Mouse (Mus musculus): ENCODE results near the gene Rps25. TPM values are rescaled to one million over a fixed set of nuclear protein-coding genes. Genes with fewer than 3 reads are reported as not detected.
"Not testable (repeated sequence)": the region's sequence is repeated elsewhere in the genome, so short reads cannot be mapped to it uniquely, and the experiment has no call there.

The Rps25 gene
- polyA plus RNA-seq, 1 experiment = 1,790 TPM

DNA sequence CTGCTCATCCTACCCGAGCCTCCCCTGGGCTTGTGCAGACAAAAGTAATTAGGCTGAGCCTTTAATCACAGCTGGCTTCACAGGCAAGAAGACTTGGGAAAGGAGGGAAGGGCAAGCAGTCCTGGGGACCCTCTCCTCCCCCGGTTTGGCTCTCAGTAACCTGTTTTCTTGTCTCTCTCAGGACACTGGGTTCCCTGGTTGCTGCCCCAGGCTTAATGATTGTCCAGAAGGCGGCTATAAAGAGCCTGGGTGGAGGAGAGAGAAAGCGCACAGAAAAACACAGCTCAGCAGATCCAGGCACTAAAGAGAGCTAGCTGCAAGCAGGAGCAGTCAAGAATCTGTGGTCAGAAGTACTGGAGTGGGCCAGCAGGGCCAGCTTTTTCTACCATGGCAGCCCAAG lies 8.9 kb upstream of the Rps25 start:
- no peak overlapping the region for H3K27ac ChIP-seq (ENCODE audit: control insufficient read depth, insufficient read depth, low read depth, low read length, poor library complexity)
- WGBS = 53% methylated on average over 4 of the region's 4 CpGs
- TF ChIP-seq POLR2A (IDR thresholded peaks at IDR 0.05; ENCODE audit: borderline replicate concordance, control insufficient read depth, low read depth, low read length) = no peak
- no peak for TF ChIP-seq CTCF (IDR thresholded peaks at IDR 0.05; ENCODE audit: control insufficient read depth, insufficient read depth, low read length)
- no peaks in the 10 kb centered on the region; the same call in 1 of the 2 replicates for H3K4me1 ChIP-seq (ENCODE audit: control insufficient read depth, insufficient read depth, low read length)
- H3K4me3 ChIP-seq (replicated peaks; ENCODE audit: control insufficient read depth, low read depth, low read length) = no peak overlapping the region

DNA sequence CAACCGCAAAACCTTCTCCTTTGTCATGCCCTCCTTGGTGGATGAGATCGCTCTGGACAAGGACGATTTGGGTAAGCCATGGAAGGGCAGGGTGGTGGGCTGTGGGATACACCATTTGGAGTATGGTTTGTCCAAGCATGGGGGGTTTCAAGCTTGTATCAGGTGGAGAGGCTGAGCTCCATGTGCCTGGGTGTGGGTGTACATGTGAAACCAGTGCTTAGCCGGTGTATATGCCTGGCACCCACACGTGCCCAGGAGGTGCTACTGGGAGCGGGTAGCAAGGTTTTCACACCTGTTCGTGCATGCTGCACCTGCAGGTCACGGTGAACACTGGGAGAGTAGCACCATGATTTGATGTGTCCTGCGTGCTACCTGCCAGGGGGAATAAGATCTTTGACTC lies 8.4 kb upstream of the Rps25 start:
- no peaks in the 10 kb centered on the region; the same call in 1 of the 2 replicates for H3K4me1 ChIP-seq (ENCODE audit: control insufficient read depth, insufficient read depth, low read length)
- no peak overlapping the region for H3K4me3 ChIP-seq (replicated peaks; ENCODE audit: control insufficient read depth, low read depth, low read length)
- WGBS = 88% methylated on average over 9 of the region's 9 CpGs
- TF ChIP-seq CTCF (IDR thresholded peaks at IDR 0.05; ENCODE audit: control insufficient read depth, insufficient read depth, low read length) (no peak), POLR2A (IDR thresholded peaks at IDR 0.05; ENCODE audit: borderline replicate concordance, control insufficient read depth, low read depth, low read length) (no peak)
- no peak overlapping the region for H3K27ac ChIP-seq (ENCODE audit: control insufficient read depth, insufficient read depth, low read depth, low read length, poor library complexity)

DNA sequence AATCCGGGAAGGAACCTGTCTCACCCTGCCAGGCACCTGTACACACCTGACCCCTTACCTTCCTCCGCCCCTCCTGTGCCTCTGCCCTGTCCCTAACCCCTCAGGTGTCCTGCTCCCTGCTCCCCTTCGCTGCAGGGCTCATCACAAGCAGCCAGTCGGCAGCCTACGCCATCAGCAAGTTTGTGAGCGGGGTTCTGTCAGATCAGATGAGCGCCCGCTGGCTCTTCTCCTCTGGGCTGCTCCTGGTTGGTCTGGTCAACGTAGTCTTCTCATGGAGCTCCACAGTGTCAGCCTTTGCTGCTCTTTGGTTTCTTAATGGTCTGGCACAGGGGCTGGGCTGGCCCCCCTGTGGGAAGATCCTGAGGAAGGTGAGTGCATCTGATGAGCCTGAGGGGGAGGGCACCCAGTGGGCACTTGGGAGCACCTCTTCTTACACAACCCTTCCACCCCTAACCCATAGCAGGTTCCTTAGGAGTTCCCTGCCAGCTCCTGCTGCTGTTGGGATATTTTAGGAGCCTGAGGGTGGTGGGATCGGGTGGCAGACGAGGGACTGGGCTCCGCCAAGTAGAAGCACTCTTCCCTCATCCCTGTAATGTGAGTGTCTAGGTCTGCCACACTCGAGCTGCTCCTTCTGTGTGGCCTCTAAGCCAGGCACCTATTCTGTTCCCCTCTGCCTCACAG lies 7.7 kb upstream of the Rps25 start:
- WGBS = 87% methylated on average over 13 of the region's 13 CpGs
- TF ChIP-seq POLR2A (IDR thresholded peaks at IDR 0.05; ENCODE audit: borderline replicate concordance, control insufficient read depth, low read depth, low read length) (no peak), CTCF (IDR thresholded peaks at IDR 0.05; ENCODE audit: control insufficient read depth, insufficient read depth, low read length) (no peak)
- no peak overlapping the region for H3K4me3 ChIP-seq (replicated peaks; ENCODE audit: control insufficient read depth, low read depth, low read length)
- H3K4me1 ChIP-seq (ENCODE audit: control insufficient read depth, insufficient read depth, low read length) = no peaks in the 10 kb centered on the region; the same call in 1 of the 2 replicates
- H3K27ac ChIP-seq (ENCODE audit: control insufficient read depth, insufficient read depth, low read depth, low read length, poor library complexity) = no peak overlapping the region

DNA sequence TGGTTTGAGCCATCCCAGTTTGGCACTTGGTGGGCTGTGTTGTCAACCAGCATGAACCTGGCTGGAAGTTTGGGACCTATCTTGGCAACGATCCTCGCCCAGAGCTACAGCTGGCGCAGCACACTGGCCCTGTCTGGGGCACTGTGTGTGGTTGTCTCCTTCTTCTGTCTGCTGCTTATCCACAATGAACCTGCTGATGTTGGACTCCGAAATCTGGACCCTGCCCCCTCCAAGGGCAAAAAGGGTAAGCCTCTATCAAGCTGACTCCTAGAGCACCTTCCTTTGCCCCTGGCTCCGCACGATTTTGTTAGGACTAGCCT lies 7.2 kb upstream of the Rps25 start:
- Histone ChIP-seq H3K27ac (ENCODE audit: control insufficient read depth, insufficient read depth, low read depth, low read length, poor library complexity) (no peak overlapping the region), H3K4me3 (replicated peaks; ENCODE audit: control insufficient read depth, low read depth, low read length) (no peak overlapping the region), H3K4me1 (ENCODE audit: control insufficient read depth, insufficient read depth, low read length) (no peaks in the 10 kb centered on the region; the same call in 1 of the 2 replicates)
- TF ChIP-seq CTCF (IDR thresholded peaks at IDR 0.05; ENCODE audit: control insufficient read depth, insufficient read depth, low read length) = no peak
- TF ChIP-seq POLR2A (IDR thresholded peaks at IDR 0.05; ENCODE audit: borderline replicate concordance, control insufficient read depth, low read depth, low read length) = no peak
- WGBS = 89% methylated on average over 6 of the region's 6 CpGs

DNA sequence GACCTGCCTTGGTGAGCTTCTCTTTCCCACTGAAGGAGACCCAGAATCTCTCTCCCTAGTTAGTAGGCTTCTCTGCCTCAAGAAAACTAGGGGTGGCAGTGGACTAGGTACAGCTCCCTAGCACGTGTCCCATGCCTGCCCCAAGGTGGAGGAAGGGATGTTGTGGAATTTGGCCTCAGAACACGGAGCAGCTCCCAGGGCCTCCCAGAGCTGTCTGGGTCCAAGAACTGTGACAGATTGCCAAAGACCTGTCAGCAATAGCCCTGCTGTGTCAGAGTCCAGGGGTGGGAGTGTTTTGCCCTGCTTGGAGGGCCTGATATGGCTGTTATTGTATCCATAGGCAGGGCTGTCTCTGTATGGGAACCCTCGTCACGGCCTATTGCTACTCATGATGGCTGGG lies 5.9 kb upstream of the Rps25 start:
- TF ChIP-seq POLR2A (IDR thresholded peaks at IDR 0.05; ENCODE audit: borderline replicate concordance, control insufficient read depth, low read depth, low read length) (no peak), CTCF (IDR thresholded peaks at IDR 0.05; ENCODE audit: control insufficient read depth, insufficient read depth, low read length) (no peak)
- Histone ChIP-seq H3K4me3 (replicated peaks; ENCODE audit: control insufficient read depth, low read depth, low read length) (no peak overlapping the region), H3K27ac (ENCODE audit: control insufficient read depth, insufficient read depth, low read depth, low read length, poor library complexity) (no peak overlapping the region), H3K4me1 (ENCODE audit: control insufficient read depth, insufficient read depth, low read length) (no peaks in the 10 kb centered on the region; the same call in 1 of the 2 replicates)
- WGBS = 81% methylated on average over 4 of the region's 4 CpGs

DNA sequence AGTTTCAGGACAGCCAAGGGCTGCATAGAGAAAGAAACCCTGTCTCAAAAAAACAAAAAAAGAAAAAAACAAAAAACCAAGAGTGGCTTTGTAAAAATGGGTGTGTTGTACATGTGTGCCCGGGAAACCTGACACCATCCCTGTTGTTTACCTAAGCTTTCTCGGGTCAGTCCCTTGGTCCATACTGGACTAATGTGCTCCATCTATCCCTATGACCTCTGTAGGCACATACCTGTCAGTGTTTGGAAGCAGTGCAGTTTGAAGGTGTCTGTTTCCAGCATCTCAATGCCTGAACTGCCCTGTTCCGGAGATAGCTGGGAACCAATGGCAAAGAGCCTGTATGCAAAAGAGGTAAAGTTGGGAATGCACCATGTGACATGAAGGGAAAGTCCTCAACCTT lies 1.9 kb upstream of the Rps25 start:
- Histone ChIP-seq H3K4me3 (replicated peaks; ENCODE audit: control insufficient read depth, low read depth, low read length) (no peak overlapping the region), H3K27ac (ENCODE audit: control insufficient read depth, insufficient read depth, low read depth, low read length, poor library complexity) (no peak overlapping the region), H3K4me1 (ENCODE audit: control insufficient read depth, insufficient read depth, low read length) (no peaks in the 10 kb centered on the region)
- 89% methylated on average over 3 of the region's 3 CpGs for WGBS
- TF ChIP-seq POLR2A (IDR thresholded peaks at IDR 0.05; ENCODE audit: borderline replicate concordance, control insufficient read depth, low read depth, low read length) = no peak
- no peak for TF ChIP-seq CTCF (IDR thresholded peaks at IDR 0.05; ENCODE audit: control insufficient read depth, insufficient read depth, low read length)

DNA sequence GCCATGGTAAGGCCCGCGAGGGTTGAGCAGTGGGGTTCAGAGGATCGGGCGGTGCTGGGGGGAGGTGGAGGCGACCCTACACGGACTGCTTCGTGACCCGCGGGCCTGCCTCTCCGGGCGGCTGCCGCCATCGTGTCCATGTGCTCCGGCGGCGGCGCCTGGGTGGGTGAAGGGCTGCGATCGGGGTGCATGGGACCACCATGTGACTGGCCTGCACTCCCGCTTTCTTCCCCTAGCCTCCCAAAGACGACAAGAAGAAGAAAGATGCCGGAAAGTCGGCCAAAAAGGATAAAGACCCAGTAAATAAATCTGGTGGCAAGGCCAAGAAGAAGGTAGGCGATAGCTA lies 786 bp downstream of the Rps25 start:
- WGBS = 0% methylated on average over 24 of the region's 24 CpGs
- peak overlapping the region; percentile 88 for H3K4me3 ChIP-seq (replicated peaks; ENCODE audit: control insufficient read depth, low read depth, low read length)
- TF ChIP-seq POLR2A (IDR thresholded peaks at IDR 0.05; ENCODE audit: borderline replicate concordance, control insufficient read depth, low read depth, low read length) (peak; percentile 43; the same call in 1 of the 2 replicates), CTCF (IDR thresholded peaks at IDR 0.05; ENCODE audit: control insufficient read depth, insufficient read depth, low read length) (no peak)
- H3K27ac ChIP-seq (ENCODE audit: control insufficient read depth, insufficient read depth, low read depth, low read length, poor library complexity) = peak overlapping the region; percentile 90
- H3K4me1 ChIP-seq (ENCODE audit: control insufficient read depth, insufficient read depth, low read length) = no peaks in the 10 kb centered on the region

DNA sequence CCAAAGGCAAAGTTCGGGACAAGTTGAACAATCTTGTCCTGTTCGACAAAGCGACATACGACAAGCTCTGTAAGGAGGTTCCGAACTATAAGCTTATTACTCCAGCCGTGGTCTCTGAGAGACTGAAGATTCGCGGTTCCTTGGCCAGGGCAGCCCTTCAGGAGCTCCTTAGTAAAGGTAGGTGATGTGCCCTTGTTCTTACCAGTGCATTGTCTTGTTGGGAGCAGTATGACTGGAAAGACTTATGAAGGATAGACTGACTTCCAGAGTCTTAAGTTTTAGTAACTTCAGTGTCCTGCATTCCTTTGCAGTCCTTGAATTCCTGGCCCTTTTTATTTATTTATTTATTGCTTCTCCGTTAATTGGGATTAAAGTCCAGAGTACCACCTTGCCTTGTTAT lies 1.8 kb downstream of the Rps25 start:
- not testable (repeated sequence) for H3K4me1 ChIP-seq (ENCODE audit: control insufficient read depth, insufficient read depth, low read length)

More for the DNA sequence above, 1.8 kb downstream of the Rps25 start:
- not testable (repeated sequence) for H3K4me3 ChIP-seq (replicated peaks; ENCODE audit: control insufficient read depth, low read depth, low read length); H3K27ac ChIP-seq (ENCODE audit: control insufficient read depth, insufficient read depth, low read depth, low read length, poor library complexity)
- 66% methylated on average over 9 of the region's 9 CpGs for WGBS

All from bone marrow, adult 2 months (tissue).